In the genomic region with DNA sequence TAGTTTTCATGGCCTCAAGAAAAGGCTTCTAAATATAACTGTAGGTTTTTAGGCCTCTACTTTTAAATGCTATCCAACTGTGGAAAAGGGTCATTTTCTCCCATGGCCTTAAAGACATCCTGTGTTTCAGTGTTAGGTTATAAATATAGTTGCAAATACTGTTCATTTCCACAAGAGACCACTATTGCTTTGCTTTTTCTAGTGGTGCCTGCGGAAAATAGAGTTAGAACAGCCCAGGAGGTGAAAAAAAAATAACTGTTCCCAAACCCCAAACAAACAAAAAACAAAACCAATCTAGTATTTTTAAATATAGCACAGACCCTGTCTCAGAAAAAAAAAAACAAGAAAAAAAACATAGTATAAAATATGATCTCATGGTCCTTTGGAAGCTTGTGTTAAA, we compare ENCODE assay signal across 12 mouse cellular contexts. TPM values are rescaled to one million over a fixed set of nuclear protein-coding genes. Genes with fewer than 3 reads are reported as not detected.
DNase-seq lines count a peak whose midpoint lies in the region; ATAC-seq and TF ChIP-seq lines count a peak whose summit lies in the region.
"Had no signal": no experiment of that assay in that cellular context is flagged by ENCODE, and none has a peak within 500 bp of the region (broad histone marks: within the 10 kb centered on the region; RNA-seq: fewer than 3 reads in every experiment).

No protein-coding gene starts in this region.

- peak overlapping the region; percentile 43; the same call in 1 of the 2 replicates for H3K27ac ChIP-seq in gastrocnemius, adult 2 months
- peak overlapping the region; percentile 43; the same call in 1 of the 2 replicates for H3K27ac ChIP-seq in kidney, adult 2 months (ENCODE audit: insufficient read depth, low read depth, low read length)
- H3K27ac ChIP-seq in kidney, embryonic 16.5 days (ENCODE audit: low read length), result no peak overlapping the region
- H3K27ac ChIP-seq: embryonic facial prominence, embryonic 15.5 days; neural tube, embryonic 15.5 days had no signal

- H3K4me1 ChIP-seq in kidney, adult 2 months (ENCODE audit: control insufficient read depth, insufficient read depth, low read length), result no peaks in the 10 kb centered on the region
- no peaks in the 10 kb centered on the region for H3K4me1 ChIP-seq in kidney, embryonic 16.5 days (ENCODE audit: insufficient read depth, low read length)

- no peaks in the 10 kb centered on the region for H3K27me3 ChIP-seq in kidney, adult 2 months (replicated peaks; ENCODE audit: control insufficient read depth, insufficient read depth, low read length)
- H3K27me3 ChIP-seq in kidney, embryonic 16.5 days (ENCODE audit: insufficient read depth, low read length), result no peaks in the 10 kb centered on the region
- H3K27me3 ChIP-seq: embryonic facial prominence, embryonic 15.5 days; neural tube, embryonic 15.5 days had no signal

- H3K36me3 ChIP-seq in kidney, adult 2 months (ENCODE audit: control insufficient read depth, insufficient read depth, low read length), result no peaks in the 10 kb centered on the region
- no peaks in the 10 kb centered on the region for H3K36me3 ChIP-seq in kidney, embryonic 16.5 days (ENCODE audit: insufficient read depth, low read length)
- H3K36me3 ChIP-seq: embryonic facial prominence, embryonic 15.5 days; neural tube, embryonic 15.5 days had no signal

- peak; percentile 49 for TF ChIP-seq CTCF in gastrocnemius, adult 2 months (IDR thresholded peaks at IDR 0.05)
- no peak for TF ChIP-seq CTCF in kidney, adult 2 months (conservative IDR thresholded peaks at IDR 0.05; ENCODE audit: insufficient read depth, insufficient read length, low read depth, low read length)

- H3K9ac ChIP-seq in kidney, embryonic 16.5 days (replicated peaks; ENCODE audit: low read length), result no peak overlapping the region
- H3K9ac ChIP-seq: embryonic facial prominence, embryonic 15.5 days; neural tube, embryonic 15.5 days had no signal

- 62% methylated on average over 1 of the region's 1 CpGs for WGBS in kidney, adult 2 months
- 53% methylated on average over 1 of the region's 1 CpGs for WGBS in kidney, embryonic 16.5 days

- intact Hi-C loops in gastrocnemius, adult 2 months (cut with DNase I), result loop anchor here (10.0 kb wide), 1 partner anchor 279 kb away; no protein-coding TSS in a partner anchor

- peaks cover 9% of the 10 kb centered on the region; the same call in 1 of the 2 replicates for H3K9me3 ChIP-seq in kidney, embryonic 16.5 days (ENCODE audit: low read length)
- H3K9me3 ChIP-seq: embryonic facial prominence, embryonic 15.5 days; neural tube, embryonic 15.5 days had no signal

- no peak overlapping the region for H3K4me2 ChIP-seq in kidney, embryonic 16.5 days (replicated peaks; ENCODE audit: low read depth, low read length)

- peak overlapping the region; percentile 46 for H3K4me3 ChIP-seq in gastrocnemius, adult 2 months
- no peak overlapping the region for H3K4me3 ChIP-seq in kidney, adult 2 months (ENCODE audit: insufficient read depth, low read depth, low read length)
- no peak overlapping the region for H3K4me3 ChIP-seq in kidney, embryonic 16.5 days (ENCODE audit: low read length)
- H3K4me3 ChIP-seq: neural tube, embryonic 15.5 days had no signal

- no peak for ATAC-seq in kidney, embryonic 16.5 days (ENCODE audit: low FRiP score, low TSS enrichment)
- ATAC-seq: Patski had no signal

- no peak for DNase-seq in gastrocnemius, adult 2 months
- no peak for DNase-seq in gastrocnemius, adult 18-20 months (ENCODE audit: low spot score)
- DNase-seq in kidney, adult 2 months, result peak; percentile 19
- DNase-seq in 416B (ENCODE audit: low read depth), result peak; percentile 69
- peak; percentile 39 for DNase-seq in brain, adult 2 months (ENCODE audit: low read depth, low spot score)
- no peak for DNase-seq in adrenal gland, postnatal 25 days
- DNase-seq in right cerebral cortex, adult 18-20 months, result no peak
- DNase-seq: cerebellum, postnatal 36 days had no signal

- TF ChIP-seq POLR2A in kidney, adult 2 months (IDR thresholded peaks at IDR 0.05; ENCODE audit: low read depth, low read length), result no peak

RNA-seq across cellular contexts. Expression of gene Edem1, which starts 46.9 kb away (rescaled TPM):
- total RNA-seq in gastrocnemius, adult 2 months (2021), result 1 to 10 TPM; 5.4 to 6.7 TPM
- 1 to 10 TPM; 2.7 to 5.1 TPM for total RNA-seq in gastrocnemius, adult 18-20 months (2021)
- polyA plus RNA-seq in kidney, adult 2 months (2012; rRNA removed), result 17.8 and 18.4 TPM in 2 replicates
- 18.8 and 23.7 TPM in 2 replicates for polyA plus RNA-seq in kidney, embryonic 16.5 days (2015; fragmentation: Nextera tagmentation; extraction: Ambion mirVana)
- total RNA-seq in adrenal gland, postnatal 25 days (2021), result 60.2 and 64.4 TPM in 2 replicates

Comparison
In these comparisons a context has a peak if more than half of its experiments do, and no peak if none do; other contexts are left out.
1. DNase-seq: peak in kidney, adult 2 months (single experiment), 416B (single experiment) and brain, adult 2 months (single experiment); none in gastrocnemius, adult 2 months (single experiment), gastrocnemius, adult 18-20 months (single experiment), adrenal gland, postnatal 25 days (single experiment) and right cerebral cortex, adult 18-20 months (single experiment).